Mouse (Mus musculus): ENCODE data around the gene Rab34.

GRCm38 (mm10) chr11:78213086-78213817 is 25.0 kb downstream of the Rab34 start:
- TF ChIP-seq CTCF (IDR thresholded peaks at IDR 0.05; ENCODE audit: borderline replicate concordance, control insufficient read depth, extremely low read depth, insufficient read depth, low read length, poor library complexity) (no peak), POLR2A (IDR thresholded peaks at IDR 0.05; ENCODE audit: control insufficient read depth, extremely low read depth, insufficient read depth, low read length, poor library complexity) (no peak)
